Mouse (Mus musculus) lung, embryonic 15.5 days (tissue): ENCODE measurements at regions not wholly inside any gene's neighbourhood (a gene's known extent, or its start where the extent isn't known, plus 50 kb on each side); places are given as distances from the start of the nearest gene placed in this dataset.

Source experiments
- ATAC-seq: fragments of 200-750 bp; cut with Nextera tagmentation; 2 replicates; pipeline ENCODE4 v1.8.0; 2017; ENCODE audit warnings: moderate number of reproducible peaks, borderline replicate concordance; ENCODE audit not compliant: low FRiP score, low TSS enrichment; ENCODE audit errors: extremely low read depth
- H3K27ac ChIP-seq: fragments of 300-500 bp; sonication (generic); 2 replicates; pipeline ENCODE4 v1.5.1; 2015; ENCODE audit warnings: moderate library complexity, mild to moderate bottlenecking, inconsistent platforms
- H3K27me3 ChIP-seq: fragments of 300-500 bp; sonication (generic); 2 replicates; pipeline ENCODE4 v1.6.1; 2015; ENCODE audit warnings: inconsistent platforms
- H3K36me3 ChIP-seq: fragments of 300-500 bp; sonication (generic); 2 replicates; pipeline ENCODE4 v1.6.1; 2015; ENCODE audit warnings: inconsistent platforms
- H3K4me1 ChIP-seq: fragments of 300-500 bp; sonication (generic); 2 replicates; pipeline ENCODE4 v1.6.1; 2015; ENCODE audit warnings: inconsistent platforms
- H3K4me2 ChIP-seq: fragments of 300-500 bp; sonication (generic); 2 replicates; pipeline ENCODE4 v1.6.1; 2015; ENCODE audit warnings: inconsistent platforms, mild to moderate bottlenecking, moderate library complexity
- H3K4me3 ChIP-seq: fragments of 300-500 bp; sonication (generic); 2 replicates; pipeline ENCODE4 v1.5.1; 2015; ENCODE audit warnings: mild to moderate bottlenecking, inconsistent platforms
- H3K9ac ChIP-seq: fragments of 300-500 bp; sonication (generic); 2 replicates; pipeline ENCODE4 v1.6.1; 2015; ENCODE audit warnings: inconsistent platforms
- H3K9me3 ChIP-seq: fragments of 300-500 bp; sonication (generic); 2 replicates; pipeline ENCODE4 v1.6.1; 2016; ENCODE audit warnings: inconsistent platforms
- WGBS: fragments of 180-500 bp; shearing (Covaris S2); methylation state at CpG from one replicate; pipeline ENCODE4 v1.1.7; 2015; 5-methylcytosine and 5-hydroxymethylcytosine counted together

DNA sequence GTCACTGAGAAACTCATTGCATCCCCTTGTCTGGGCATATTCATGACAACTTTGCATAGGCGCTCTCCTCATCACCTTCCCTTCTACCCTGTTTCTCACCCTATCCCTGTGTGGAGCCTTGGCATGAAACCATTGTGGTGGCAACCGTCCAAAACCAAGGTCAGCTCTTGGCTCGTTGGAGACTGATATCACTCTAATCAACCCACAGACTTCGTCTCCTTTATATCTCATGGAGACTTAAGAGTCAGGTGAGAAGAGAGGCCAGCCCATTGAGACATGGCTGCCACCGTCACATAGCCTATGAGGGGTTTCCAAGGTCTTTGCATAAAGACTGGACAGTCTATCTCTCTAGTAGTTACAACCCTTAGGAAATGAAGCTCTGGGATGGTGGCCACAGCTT lies 305.5 kb upstream of the Runx1 start:
- Histone ChIP-seq H3K4me1 (no peaks in the 10 kb centered on the region), H3K4me2 (no peak overlapping the region), H3K9me3 (no peaks in the 10 kb centered on the region), H3K27ac (no peak overlapping the region), H3K4me3 (no peak overlapping the region), H3K27me3 (no peaks in the 10 kb centered on the region), H3K9ac (no peak overlapping the region), H3K36me3 (no peaks in the 10 kb centered on the region)
- no peak for ATAC-seq
- WGBS: 71% methylated on average over 5 of the region's 5 CpGs

DNA sequence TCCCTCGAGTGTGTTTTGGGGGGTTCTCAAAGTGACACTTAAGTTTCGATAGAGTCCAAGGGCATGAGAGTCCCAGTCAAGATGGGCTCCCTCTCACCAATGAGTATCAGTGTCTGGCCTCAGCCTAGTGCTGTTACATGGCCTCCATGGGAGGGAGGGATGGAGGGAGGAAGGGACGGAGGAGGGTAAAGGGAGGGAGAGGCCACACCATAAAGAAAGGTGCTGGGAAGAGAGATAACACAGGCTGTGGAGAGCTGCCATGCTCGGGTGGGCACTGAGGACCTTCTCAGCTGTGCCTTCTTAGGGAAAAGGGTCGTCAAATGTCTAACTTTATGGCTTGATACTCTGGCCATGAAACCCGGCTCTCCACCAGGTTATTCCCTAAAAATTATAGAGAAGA lies 304.7 kb upstream of the Runx1 start:
- Histone ChIP-seq H3K4me1 (no peaks in the 10 kb centered on the region), H3K9ac (no peak overlapping the region), H3K4me3 (no peak overlapping the region), H3K36me3 (no peaks in the 10 kb centered on the region), H3K27me3 (no peaks in the 10 kb centered on the region), H3K27ac (no peak overlapping the region), H3K4me2 (no peak overlapping the region), H3K9me3 (no peaks in the 10 kb centered on the region)
- WGBS: 74% methylated on average over 6 of the region's 6 CpGs
- ATAC-seq: no peak; the same call in 1 of the 2 replicates

DNA sequence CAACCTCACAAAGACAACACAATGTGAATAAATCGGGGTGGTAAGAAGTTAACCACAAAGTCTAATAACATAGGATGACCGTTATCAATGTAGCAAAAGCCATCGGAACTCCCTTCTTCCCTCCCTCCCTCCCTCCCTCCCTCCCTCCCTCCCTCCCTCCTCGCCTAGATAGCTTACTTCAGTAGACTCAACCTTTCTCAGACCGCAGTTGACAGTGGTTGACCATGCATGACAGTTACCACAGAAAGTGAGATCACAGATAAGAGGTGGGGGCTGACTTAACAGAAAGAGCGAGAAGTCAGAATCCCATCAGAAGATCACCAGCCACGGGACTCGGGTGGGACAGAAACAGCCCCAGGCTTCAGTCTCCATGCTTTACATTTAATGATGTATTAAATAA lies 297.8 kb upstream of the Runx1 start:
- ATAC-seq: no peak
- Histone ChIP-seq H3K4me1 (no peaks in the 10 kb centered on the region), H3K36me3 (no peaks in the 10 kb centered on the region), H3K4me2 (no peak overlapping the region), H3K27ac (no peak overlapping the region), H3K9ac (no peak overlapping the region), H3K9me3 (no peaks in the 10 kb centered on the region), H3K27me3 (no peaks in the 10 kb centered on the region), H3K4me3 (no peak overlapping the region)
- WGBS: 80% methylated on average over 8 of the region's 8 CpGs

DNA sequence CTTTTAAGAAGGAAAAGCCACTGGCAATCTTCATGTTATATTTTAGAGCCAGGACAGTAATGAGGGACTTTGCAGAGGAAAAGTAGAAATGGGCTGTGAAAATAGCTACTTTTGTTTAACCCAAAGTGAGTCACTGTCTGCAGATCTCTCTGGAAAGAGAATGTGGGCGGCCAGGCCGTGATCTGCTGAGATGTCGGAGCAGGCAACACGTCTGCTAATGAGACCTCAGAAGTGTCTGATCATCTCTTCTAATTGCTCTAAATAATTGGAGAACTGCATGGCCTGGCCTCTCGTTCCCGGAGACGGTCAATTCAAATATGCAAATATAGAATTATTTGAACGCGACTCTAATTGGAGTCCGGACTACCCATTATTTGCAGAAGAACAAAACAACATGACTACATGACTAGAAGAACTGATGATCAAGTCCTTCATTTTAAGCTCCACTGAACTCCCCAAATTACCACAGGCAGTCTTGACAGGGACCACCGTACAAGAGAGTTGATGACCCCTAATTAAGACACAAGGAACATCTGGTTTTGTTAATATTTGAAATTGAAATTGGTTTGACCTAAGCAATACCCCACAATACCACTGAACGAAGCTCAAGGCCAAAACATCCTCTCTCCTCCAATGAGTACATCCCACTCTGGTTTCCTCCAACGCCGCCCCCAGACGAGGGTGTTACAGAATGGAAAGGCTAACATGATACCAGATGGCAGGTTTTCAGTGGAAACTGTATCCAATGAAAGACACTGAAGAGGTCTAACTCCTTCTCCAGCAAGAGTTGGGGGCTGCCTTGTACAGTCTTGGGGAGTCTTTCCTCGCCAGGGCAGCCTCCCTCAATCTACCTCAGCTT lies 290.4 kb upstream of the Runx1 start:
- H3K27me3 ChIP-seq: no peaks in the 10 kb centered on the region
- no peak overlapping the region for H3K9ac ChIP-seq
- no peaks in the 10 kb centered on the region for H3K9me3 ChIP-seq
- no peak overlapping the region for H3K27ac ChIP-seq
- no peak overlapping the region for H3K4me3 ChIP-seq
- ATAC-seq: no peak
- H3K4me2 ChIP-seq: no peak overlapping the region
- 85% methylated on average over 16 of the region's 16 CpGs for WGBS
- no peaks in the 10 kb centered on the region for H3K4me1 ChIP-seq
- no peaks in the 10 kb centered on the region for H3K36me3 ChIP-seq

DNA sequence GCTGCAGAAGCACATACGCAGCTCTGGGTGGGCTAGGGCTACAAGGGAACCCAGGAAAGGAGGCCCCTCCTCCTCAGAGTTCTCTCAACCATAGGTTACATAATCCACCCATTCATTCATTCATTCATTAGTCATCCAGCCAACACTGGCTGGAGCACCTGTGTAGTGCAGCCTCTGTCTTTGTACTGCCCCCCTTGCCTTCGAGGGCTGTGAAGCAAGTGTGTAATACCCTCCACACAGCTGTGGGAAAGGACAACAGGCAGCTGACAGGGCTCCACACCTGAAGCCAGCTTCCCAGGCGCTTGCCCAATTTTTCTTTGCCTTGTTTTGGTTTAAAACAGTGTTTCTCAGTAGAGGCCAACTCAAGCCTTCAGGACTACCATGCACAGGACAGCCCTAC lies 285.0 kb upstream of the Runx1 start:
- H3K9ac ChIP-seq: no peak overlapping the region
- no peaks in the 10 kb centered on the region for H3K9me3 ChIP-seq
- no peaks in the 10 kb centered on the region for H3K27me3 ChIP-seq
- H3K4me1 ChIP-seq: no peaks in the 10 kb centered on the region
- H3K36me3 ChIP-seq: no peaks in the 10 kb centered on the region
- H3K27ac ChIP-seq: no peak overlapping the region
- no peak for ATAC-seq
- no peak overlapping the region for H3K4me2 ChIP-seq
- H3K4me3 ChIP-seq: no peak overlapping the region
- WGBS: 69% methylated on average over 3 of the region's 3 CpGs

DNA sequence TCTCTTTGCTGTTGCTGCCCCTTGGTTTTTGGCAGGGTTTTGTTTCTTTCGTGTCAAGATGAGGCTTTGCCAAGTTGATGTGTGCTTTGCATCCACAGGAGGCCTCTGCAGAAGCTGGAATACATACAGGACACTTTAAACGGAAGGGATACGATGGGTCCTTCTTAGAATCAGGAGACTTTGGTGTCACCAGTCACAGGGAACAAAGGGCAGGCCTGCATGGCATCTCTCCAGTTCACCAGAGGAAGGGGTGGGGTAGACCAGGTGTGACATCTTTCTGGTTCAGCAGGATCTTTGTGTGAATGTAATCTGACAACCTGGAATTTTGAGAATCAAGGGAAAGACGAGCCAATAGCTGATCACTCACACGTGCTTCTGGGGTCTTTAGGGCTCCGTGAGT lies 284.5 kb upstream of the Runx1 start:
- no peak for ATAC-seq

DNA sequence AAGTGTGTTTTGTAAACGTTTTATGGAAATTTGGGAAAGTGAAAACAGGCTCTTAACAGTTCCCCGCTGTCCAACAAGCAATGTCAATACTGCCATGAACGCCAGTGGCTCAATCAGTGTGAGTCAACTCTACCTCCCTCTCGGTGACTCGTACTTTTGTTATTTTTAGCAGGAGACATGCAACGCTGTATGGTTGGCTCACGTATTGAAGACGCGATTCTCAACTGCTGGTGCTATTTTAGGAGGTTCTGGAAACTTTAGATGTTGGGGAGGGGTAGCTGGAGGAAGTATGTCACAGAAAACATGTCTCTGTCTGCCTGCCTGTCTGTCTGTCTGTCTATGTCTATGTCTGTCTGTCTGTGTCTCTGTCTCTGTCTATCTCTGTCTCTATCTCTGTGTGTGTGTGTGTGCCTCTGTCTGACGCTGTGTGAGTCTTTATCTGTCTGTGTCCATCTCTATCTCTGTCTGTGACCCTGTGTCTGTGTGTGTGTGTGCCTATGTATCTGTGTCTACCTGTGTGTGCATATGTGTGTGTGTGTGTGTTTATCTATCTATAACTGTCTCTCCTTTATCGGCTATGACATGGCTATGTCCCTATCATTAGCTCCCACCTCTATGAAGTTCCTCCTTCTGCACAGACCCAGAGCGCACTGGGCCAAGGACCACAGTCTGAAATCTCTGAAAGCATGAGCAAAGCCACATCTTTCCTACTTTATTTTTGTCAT lies 283.9 kb upstream of the Runx1 start:
- no peaks in the 10 kb centered on the region for H3K27me3 ChIP-seq
- H3K9me3 ChIP-seq: no peaks in the 10 kb centered on the region
- H3K27ac ChIP-seq: no peak overlapping the region
- no peak overlapping the region for H3K4me3 ChIP-seq
- H3K36me3 ChIP-seq: no peaks in the 10 kb centered on the region
- no peaks in the 10 kb centered on the region for H3K4me1 ChIP-seq
- WGBS: 59% methylated on average over 12 of the region's 12 CpGs
- ATAC-seq: no peak
- no peak overlapping the region for H3K4me2 ChIP-seq
- no peak overlapping the region for H3K9ac ChIP-seq

More for the DNA sequence above, 284.5 kb upstream of the Runx1 start:
- Histone ChIP-seq H3K4me3 (no peak overlapping the region), H3K4me1 (no peaks in the 10 kb centered on the region), H3K9ac (no peak overlapping the region), H3K36me3 (no peaks in the 10 kb centered on the region), H3K27me3 (no peaks in the 10 kb centered on the region), H3K4me2 (no peak overlapping the region), H3K9me3 (no peaks in the 10 kb centered on the region), H3K27ac (no peak overlapping the region)
- WGBS: 67% methylated on average over 6 of the region's 6 CpGs

DNA sequence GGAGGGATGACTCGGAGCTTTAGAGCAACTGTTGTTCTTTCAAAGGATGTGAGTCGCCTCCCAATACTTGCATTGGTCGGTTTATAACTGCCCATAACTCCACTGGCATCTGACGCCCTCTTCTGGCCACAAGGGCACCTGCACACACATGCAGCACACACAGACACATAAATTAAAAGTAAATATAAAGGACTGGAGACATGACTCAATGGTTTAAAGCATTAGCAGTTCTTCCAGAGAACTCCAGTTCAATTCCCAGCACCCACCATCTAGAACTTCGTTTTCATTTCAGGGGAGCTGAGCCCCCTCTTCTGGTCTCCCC lies 281.5 kb upstream of the Runx1 start:
- Histone ChIP-seq H3K4me2 (no peak overlapping the region), H3K4me3 (no peak overlapping the region), H3K27me3 (no peaks in the 10 kb centered on the region), H3K4me1 (no peaks in the 10 kb centered on the region), H3K36me3 (no peaks in the 10 kb centered on the region), H3K9ac (no peak overlapping the region), H3K9me3 (no peaks in the 10 kb centered on the region), H3K27ac (no peak overlapping the region)
- no peak for ATAC-seq
- 81% methylated on average over 5 of the region's 5 CpGs for WGBS

DNA sequence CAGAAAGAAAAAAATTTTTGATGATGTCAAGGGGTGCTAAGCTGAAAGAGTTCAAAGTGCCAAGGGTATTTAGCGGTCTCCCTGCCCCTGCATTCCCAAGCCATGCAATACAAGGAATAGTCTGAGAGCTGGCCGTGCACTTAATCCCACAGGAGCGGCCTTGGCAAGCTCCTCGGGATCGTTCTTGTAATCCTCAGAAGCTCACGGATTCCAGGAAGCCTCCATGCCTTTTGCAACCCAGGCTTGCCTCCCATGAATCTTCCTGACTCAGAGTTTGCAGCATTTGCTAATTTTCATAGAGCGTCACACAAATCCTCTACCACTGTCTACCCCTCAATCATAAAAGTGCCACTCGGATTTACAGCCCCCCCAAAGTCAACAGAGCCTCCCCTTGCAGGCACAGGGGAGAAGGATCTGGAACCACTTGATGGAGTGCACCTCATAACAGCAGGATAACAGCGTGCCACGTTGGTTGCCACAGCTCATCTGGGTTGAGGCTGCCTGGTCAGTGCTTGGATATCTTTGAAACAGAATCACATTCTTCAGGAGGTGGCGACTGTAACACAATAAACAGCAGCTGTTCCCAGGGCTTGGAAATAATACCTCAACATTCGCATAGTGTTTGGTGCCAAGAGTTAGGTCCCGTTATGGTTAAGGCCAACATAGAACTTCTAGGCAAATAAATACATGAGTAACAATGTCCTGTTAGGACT lies 281.0 kb upstream of the Runx1 start:
- H3K9ac ChIP-seq: no peak overlapping the region
- 76% methylated on average over 13 of the region's 13 CpGs for WGBS
- H3K27ac ChIP-seq: no peak overlapping the region
- no peak overlapping the region for H3K4me3 ChIP-seq
- H3K36me3 ChIP-seq: no peaks in the 10 kb centered on the region
- H3K4me1 ChIP-seq: 0 out of 2 replicates have a peak, but pooled peaks cover 3% of the 10 kb centered on the region
- no peaks in the 10 kb centered on the region for H3K27me3 ChIP-seq
- no peaks in the 10 kb centered on the region for H3K9me3 ChIP-seq
- no peak for ATAC-seq
- no peak overlapping the region for H3K4me2 ChIP-seq

DNA sequence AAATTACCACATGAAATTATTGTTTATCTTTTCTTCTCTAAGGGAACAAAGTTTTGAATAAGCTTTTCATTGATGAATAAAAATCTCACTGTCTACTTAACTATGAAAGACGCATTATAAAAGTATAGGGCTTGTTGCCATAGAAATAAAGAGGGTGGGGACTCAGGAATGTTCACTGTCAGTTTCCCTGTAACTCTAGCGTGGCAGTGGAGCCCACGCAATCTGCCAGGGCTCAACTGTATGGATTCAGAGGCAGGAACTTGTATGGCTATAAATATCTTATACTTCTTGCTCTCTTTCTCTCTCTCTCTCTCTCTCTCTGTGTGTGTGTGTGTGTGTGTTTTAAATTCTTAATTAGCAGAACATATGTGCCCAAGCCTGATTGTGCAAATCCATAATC lies 276.2 kb upstream of the Runx1 start:
- Histone ChIP-seq H3K36me3 (no peaks in the 10 kb centered on the region), H3K4me1 (peaks cover 9% of the 10 kb centered on the region), H3K4me3 (no peak overlapping the region), H3K27me3 (no peaks in the 10 kb centered on the region), H3K9ac (no peak overlapping the region), H3K4me2 (no peak overlapping the region), H3K9me3 (no peaks in the 10 kb centered on the region), H3K27ac (no peak overlapping the region)
- 29% methylated on average over 3 of the region's 3 CpGs for WGBS
- ATAC-seq: no peak

DNA sequence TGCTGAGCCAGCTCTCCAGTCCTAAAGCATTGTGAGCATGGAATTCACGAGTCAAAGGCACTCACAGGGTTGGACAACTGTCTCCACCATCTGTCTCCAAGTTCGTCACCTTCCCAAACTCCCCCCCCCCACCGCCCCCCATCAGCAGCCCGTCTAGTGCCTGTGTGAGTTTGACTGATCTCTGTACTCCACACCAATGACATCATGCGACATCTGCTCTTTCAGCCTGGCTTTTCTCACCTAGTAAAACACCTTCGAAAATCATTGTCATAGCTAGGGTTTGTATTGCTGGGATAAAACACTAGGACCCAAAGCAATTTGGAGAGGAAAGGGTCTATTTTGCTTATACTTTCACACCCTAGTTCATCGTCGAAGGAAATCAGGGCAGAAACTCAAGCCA lies 272.1 kb upstream of the Runx1 start:
- no peak for ATAC-seq
- Histone ChIP-seq H3K4me1 (peaks cover 19% of the 10 kb centered on the region), H3K36me3 (no peaks in the 10 kb centered on the region), H3K4me3 (no peak overlapping the region), H3K4me2 (no peak overlapping the region), H3K9ac (no peak overlapping the region), H3K27me3 (no peaks in the 10 kb centered on the region), H3K9me3 (no peaks in the 10 kb centered on the region), H3K27ac (no peak overlapping the region)
- WGBS: 55% methylated on average over 8 of the region's 8 CpGs

DNA sequence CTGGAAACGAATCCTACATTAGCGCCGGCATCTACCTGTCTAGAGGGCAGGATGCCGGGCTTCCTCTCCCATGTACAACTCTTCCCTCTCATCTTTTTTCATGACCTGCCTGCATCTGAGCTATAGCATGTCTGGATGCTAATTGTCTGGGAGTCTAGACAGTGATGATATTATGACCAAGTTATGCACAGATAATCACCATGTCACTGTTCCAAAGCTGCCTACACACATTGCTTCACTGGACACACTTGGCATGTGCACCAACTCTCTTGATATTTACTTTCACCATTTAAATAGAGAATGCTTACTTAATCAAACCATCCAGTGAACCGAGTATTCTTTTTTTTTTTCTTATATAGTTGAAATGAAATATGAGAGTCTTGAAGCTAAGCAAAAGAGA lies 270.2 kb upstream of the Runx1 start:
- no peaks in the 10 kb centered on the region for H3K9me3 ChIP-seq
- H3K4me1 ChIP-seq: peaks cover 24% of the 10 kb centered on the region
- H3K27me3 ChIP-seq: no peaks in the 10 kb centered on the region
- H3K4me3 ChIP-seq: no peak overlapping the region
- H3K4me2 ChIP-seq: no peak overlapping the region
- 63% methylated on average over 5 of the region's 5 CpGs for WGBS
- ATAC-seq: no peak
- H3K27ac ChIP-seq: no peak overlapping the region
- no peaks in the 10 kb centered on the region for H3K36me3 ChIP-seq
- no peak overlapping the region for H3K9ac ChIP-seq
